Mouse (Mus musculus) liver, embryonic 11.5 days (tissue): ENCODE results near the gene H2-DMa. TPM values are rescaled to one million over a fixed set of nuclear protein-coding genes. Genes with fewer than 3 reads are reported as not detected.

Experiments used
- ATAC-seq: fragments of 200-750 bp; cut with Nextera tagmentation; replicated peaks from 2 replicates; pipeline ENCODE4 v1.8.0; 2017; ENCODE audit warnings: moderate number of reproducible peaks, mild to moderate bottlenecking, moderate TSS enrichment, moderate library complexity; ENCODE audit not compliant: low FRiP score
- DNase-seq: peaks from one replicate; pipeline ENCODE4 v3.0.0-alpha.2; 2017; ENCODE audit warnings: low spot score
- H3K27ac ChIP-seq: fragments of 300-500 bp; sonication (generic); 2 replicates; pipeline ENCODE4 v1.5.1; 2014; ENCODE audit warnings: mild to moderate bottlenecking, low read depth, low read length, control low read depth
- H3K27me3 ChIP-seq: fragments of 300-500 bp; sonication (generic); replicated peaks from 2 replicates; pipeline ENCODE4 v1.6.1; 2014; ENCODE audit warnings: low read length, mixed read lengths; ENCODE audit not compliant: control insufficient read depth, insufficient read depth
- H3K36me3 ChIP-seq: fragments of 300-500 bp; sonication (generic); 2 replicates; pipeline ENCODE4 v1.6.1; 2014; ENCODE audit warnings: mild to moderate bottlenecking, low read length, moderate library complexity, mixed read lengths; ENCODE audit not compliant: control insufficient read depth, insufficient read depth
- H3K4me1 ChIP-seq: fragments of 300-500 bp; sonication (generic); replicated peaks from 2 replicates; pipeline ENCODE4 v1.6.1; 2014; ENCODE audit warnings: low read length, mixed read lengths; ENCODE audit not compliant: control insufficient read depth, insufficient read depth
- H3K4me2 ChIP-seq: fragments of 300-500 bp; sonication (generic); 2 replicates; pipeline ENCODE4 v1.6.1; 2014; ENCODE audit warnings: mild to moderate bottlenecking, control low read depth, moderate library complexity
- H3K4me3 ChIP-seq: fragments of 300-500 bp; sonication (generic); 2 replicates; pipeline ENCODE4 v1.5.1; 2014; ENCODE audit warnings: low read depth, low read length, control low read depth
- H3K9ac ChIP-seq: fragments of 300-500 bp; sonication (generic); 2 replicates; pipeline ENCODE4 v1.6.1; 2014; ENCODE audit warnings: low read depth, low read length, control low read depth
- H3K9me3 ChIP-seq: fragments of 300-500 bp; sonication (generic); 2 replicates; pipeline ENCODE4 v1.6.1; 2016; ENCODE audit warnings: low read length, inconsistent platforms, mixed read lengths; ENCODE audit not compliant: control insufficient read depth
- WGBS: fragments of 180-500 bp; shearing (Covaris S2); extraction: QIAGEN DNeasy Blood & Tissue Kit; methylation state at CpG from one replicate; pipeline ENCODE4 v1.1.7; 2014; 5-methylcytosine and 5-hydroxymethylcytosine counted together
- polyA plus RNA-seq: library from polyadenylated mRNA; unstranded; fragments of >200 nt; fragmentation: Nextera tagmentation; extraction: Ambion mirVana; gene quantifications from 2 replicates; pipeline ENCODE4 v1.2.1, GENCODE M21; 2014

The H2-DMa gene
- polyA plus RNA-seq, 1 experiment from 2014 or later: 5.9 TPM

- ATAC-seq: no peak
- Histone ChIP-seq H3K4me1 (no peaks in the 10 kb centered on the region), H3K4me2 (no peak overlapping the region), H3K9me3 (no peaks in the 10 kb centered on the region), H3K9ac (no peak overlapping the region), H3K27me3 (no peaks in the 10 kb centered on the region), H3K4me3 (no peak overlapping the region), H3K36me3 (peaks cover 37% of the 10 kb centered on the region), H3K27ac (no peak overlapping the region)
- 80% methylated on average over 14 of the region's 14 CpGs for WGBS
- DNase-seq: no peak
Observed at GRCm38 (mm10) chr17:34109038-34109805, 10.1 kb upstream of the H2-DMa start.

GRCm38 (mm10) chr17:34109806-34110195 lies 9.5 kb upstream of the H2-DMa start:
- Histone ChIP-seq H3K27me3 (no peaks in the 10 kb centered on the region), H3K4me2 (no peak overlapping the region), H3K4me3 (no peak overlapping the region), H3K9me3 (no peaks in the 10 kb centered on the region), H3K36me3 (peaks cover 43% of the 10 kb centered on the region), H3K9ac (no peak overlapping the region), H3K27ac (peak overlapping the region; percentile 45; the same call in 1 of the 2 replicates), H3K4me1 (no peaks in the 10 kb centered on the region)
- WGBS: 74% methylated on average over 3 of the region's 3 CpGs
- ATAC-seq (no peak), DNase-seq (no peak)

GRCm38 (mm10) chr17:34110309-34110708 lies 9.0 kb upstream of the H2-DMa start:
- Histone ChIP-seq H3K27me3 (no peaks in the 10 kb centered on the region), H3K36me3 (peaks cover 48% of the 10 kb centered on the region), H3K4me2 (no peak overlapping the region), H3K9me3 (no peaks in the 10 kb centered on the region), H3K9ac (no peak overlapping the region), H3K4me1 (no peaks in the 10 kb centered on the region), H3K27ac (peak overlapping the region; percentile 45; the same call in 1 of the 2 replicates), H3K4me3 (no peak overlapping the region)
- ATAC-seq: no peak
- DNase-seq: no peak
- 71% methylated on average over 8 of the region's 8 CpGs for WGBS

DNA sequence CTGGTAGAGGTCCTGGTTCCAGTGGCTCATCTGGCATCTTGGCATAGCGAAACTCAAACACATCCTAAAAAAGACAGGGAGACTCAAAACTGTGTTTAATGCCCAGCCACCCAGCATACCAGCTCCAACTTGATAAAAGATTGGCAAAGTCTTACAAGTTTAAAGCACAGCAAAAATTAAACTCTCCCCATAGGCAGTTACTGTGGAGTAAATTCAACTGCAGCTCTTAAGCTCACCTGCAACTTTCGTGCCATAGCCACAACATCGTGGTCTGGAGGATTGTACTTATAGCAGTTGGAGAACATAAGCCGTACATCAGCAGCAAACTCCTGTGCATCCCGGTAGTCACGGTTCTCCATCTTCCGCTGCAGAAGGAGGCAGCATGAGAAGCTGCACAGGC lies 5.2 kb upstream of the H2-DMa start:
- Histone ChIP-seq H3K4me2 (no peak overlapping the region), H3K27ac (no peak overlapping the region), H3K9ac (no peak overlapping the region), H3K36me3 (peaks cover 81% of the 10 kb centered on the region), H3K4me1 (peaks cover 14% of the 10 kb centered on the region), H3K4me3 (no peak overlapping the region), H3K9me3 (no peaks in the 10 kb centered on the region), H3K27me3 (no peaks in the 10 kb centered on the region)
- ATAC-seq (no peak), DNase-seq (no peak)
- 93% methylated on average over 7 of the region's 7 CpGs for WGBS

DNA sequence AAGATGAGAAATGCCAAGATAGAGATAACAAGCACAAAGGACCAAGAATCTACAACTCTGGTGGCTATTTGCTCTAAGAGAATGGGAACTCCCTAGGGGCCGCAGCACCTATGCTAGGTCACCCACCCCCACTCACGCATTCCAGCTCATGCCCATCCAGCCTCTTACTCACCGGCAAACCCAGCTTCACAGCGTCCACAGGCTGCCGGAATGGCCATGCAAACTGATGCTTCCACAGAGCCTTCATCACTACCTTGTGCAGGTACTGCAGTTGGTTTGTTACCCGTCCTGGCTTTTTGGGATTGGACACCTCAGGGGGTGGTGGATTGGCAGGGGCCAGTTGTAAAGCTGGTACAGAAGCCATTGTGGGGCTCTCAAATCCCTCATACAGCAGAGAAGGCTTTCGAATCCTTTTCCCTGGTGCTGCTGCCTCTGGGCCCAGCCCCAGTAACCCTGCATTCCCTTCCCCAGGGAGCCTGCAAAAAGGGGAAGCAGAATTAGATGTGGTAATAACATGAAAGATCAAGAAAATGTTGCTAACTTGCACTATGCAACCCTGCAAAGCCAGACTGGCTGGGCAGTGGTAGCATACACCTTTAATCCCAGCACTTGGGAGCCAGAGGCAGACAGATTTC lies 2.5 kb upstream of the H2-DMa start:
- peaks cover 70% of the 10 kb centered on the region for H3K36me3 ChIP-seq
- DNase-seq (no peak), ATAC-seq (no peak)
- H3K27me3 ChIP-seq: no peaks in the 10 kb centered on the region
- peak overlapping the region; percentile 97 for H3K9ac ChIP-seq
- no peak overlapping the region for H3K27ac ChIP-seq
- 50% methylated on average over 7 of the region's 7 CpGs for WGBS
- H3K9me3 ChIP-seq: no peaks in the 10 kb centered on the region
- H3K4me2 ChIP-seq: peak overlapping the region; percentile 97
- peak overlapping the region; percentile 100 for H3K4me3 ChIP-seq
- peaks cover 14% of the 10 kb centered on the region for H3K4me1 ChIP-seq

DNA sequence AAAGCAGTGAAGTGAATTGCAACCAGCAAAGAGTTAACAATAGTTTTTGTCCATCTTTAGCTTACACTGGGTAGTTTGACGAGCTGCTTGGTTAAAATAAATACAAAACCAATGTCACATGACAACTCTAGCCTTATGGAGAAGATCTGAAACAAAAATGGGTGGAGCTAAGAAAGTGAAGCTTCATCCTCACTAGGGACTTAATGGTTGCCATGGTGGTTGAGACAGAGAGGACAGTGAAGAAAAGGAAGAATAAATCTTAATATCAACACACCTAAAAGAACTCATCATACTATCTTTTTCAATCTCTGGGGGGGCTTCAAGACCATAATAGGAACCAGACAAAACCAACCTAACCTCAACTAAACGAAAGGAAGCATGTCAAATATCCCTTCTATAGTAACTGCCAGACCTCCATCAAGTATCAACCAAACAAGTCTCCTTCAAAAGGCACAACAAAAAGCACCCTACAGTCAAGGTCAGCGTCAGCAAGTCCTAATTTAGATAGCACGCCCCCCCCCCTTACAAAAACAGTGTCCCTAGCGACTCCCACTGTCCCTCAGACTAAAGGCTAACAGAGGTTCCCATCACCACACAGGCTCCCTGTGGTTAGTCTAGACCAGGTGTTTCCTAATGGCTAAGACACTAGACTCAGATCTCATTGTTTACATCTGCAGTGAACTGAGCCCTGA lies 1.8 kb upstream of the H2-DMa start:
- H3K4me2 ChIP-seq: peak overlapping the region; percentile 97
- 2% methylated on average over 5 of the region's 5 CpGs for WGBS
- ATAC-seq (no peak), DNase-seq (no peak)
- peak overlapping the region; percentile 100 for H3K4me3 ChIP-seq
- peaks cover 14% of the 10 kb centered on the region for H3K4me1 ChIP-seq
- H3K27ac ChIP-seq: peak overlapping the region; percentile 100; the same call in 1 of the 2 replicates
- peaks cover 63% of the 10 kb centered on the region for H3K36me3 ChIP-seq
- H3K9ac ChIP-seq: peak overlapping the region; percentile 97
- no peaks in the 10 kb centered on the region for H3K27me3 ChIP-seq
- H3K9me3 ChIP-seq: no peaks in the 10 kb centered on the region

DNA sequence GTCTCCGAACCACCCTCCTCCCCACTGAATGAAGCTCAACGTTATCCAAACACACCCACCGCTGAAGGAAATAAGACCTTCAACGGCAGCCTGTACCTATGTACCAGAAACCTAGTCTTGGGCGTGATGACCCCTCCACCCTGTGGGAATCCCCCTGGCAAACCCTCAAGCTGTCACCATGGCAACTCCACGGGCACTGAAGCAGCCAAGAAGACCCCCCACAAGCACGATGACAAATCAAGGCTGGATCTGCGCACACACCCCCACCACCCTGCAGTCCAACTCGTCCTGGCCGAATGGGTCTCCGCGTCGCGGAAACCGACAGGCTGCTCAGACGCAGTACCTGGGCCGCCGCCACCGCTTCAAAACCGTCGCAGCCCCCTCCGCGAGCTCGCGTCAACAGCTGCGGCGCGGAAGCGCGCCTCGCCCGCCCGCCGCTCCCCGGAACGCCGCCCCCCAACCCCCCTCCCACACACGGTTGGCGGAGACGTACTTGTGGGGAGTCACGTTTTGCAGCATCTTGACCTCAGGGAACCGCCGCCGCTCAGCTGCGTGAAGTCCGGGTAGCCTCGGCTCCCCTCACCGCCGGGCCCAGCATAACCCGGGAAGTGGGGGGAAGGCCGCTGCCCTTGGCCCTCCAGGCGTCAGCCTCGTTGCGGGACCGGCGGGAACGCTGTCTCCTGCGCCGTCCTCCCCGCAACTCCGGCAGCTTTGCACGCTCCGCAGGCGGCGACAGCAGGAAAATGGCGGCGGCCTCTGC lies 1.0 kb upstream of the H2-DMa start:
- WGBS: under 1% methylated on average over 67 of the region's 67 CpGs
- Histone ChIP-seq H3K4me2 (peak overlapping the region; percentile 97), H3K27ac (peak overlapping the region; percentile 100), H3K9ac (peak overlapping the region; percentile 97), H3K9me3 (no peaks in the 10 kb centered on the region), H3K27me3 (no peaks in the 10 kb centered on the region), H3K4me3 (peak overlapping the region; percentile 100), H3K4me1 (peaks cover 15% of the 10 kb centered on the region), H3K36me3 (peaks cover 56% of the 10 kb centered on the region)
- no peak for ATAC-seq
- peak; percentile 55 for DNase-seq

- no peaks in the 10 kb centered on the region for H3K9me3 ChIP-seq
- ATAC-seq: no peak; the same call in 1 of the 2 replicates
- H3K27me3 ChIP-seq: no peaks in the 10 kb centered on the region
- peak overlapping the region; percentile 97 for H3K4me2 ChIP-seq
- no peak for DNase-seq
- peak overlapping the region; percentile 100 for H3K4me3 ChIP-seq
- WGBS: under 1% methylated on average over 38 of the region's 38 CpGs
- peaks cover 50% of the 10 kb centered on the region for H3K36me3 ChIP-seq
- peak overlapping the region; percentile 100 for H3K27ac ChIP-seq
- peak overlapping the region; percentile 97 for H3K9ac ChIP-seq
- H3K4me1 ChIP-seq: peaks cover 20% of the 10 kb centered on the region
Observed at GRCm38 (mm10) chr17:34118873-34119248, 480 bp upstream of the H2-DMa start.
